Mouse (Mus musculus): ENCODE data around the gene Exosc1. TPM values are rescaled to one million over a fixed set of nuclear protein-coding genes. Genes with fewer than 3 reads are reported as not detected.

The Exosc1 gene
- 10 to 100 TPM; 21.9 to 27.2 TPM for total RNA-seq (2021)
- long read RNA-seq, experiment 1, transcript Exosc1-201 (8 exons, 1,018 nt): major isoform, 27 of 36 reads
- long read RNA-seq, experiment 1, partial matches to known transcripts: 0 of 36 reads
- long read RNA-seq, experiment 1, other reads (novel, unspliced or antisense): 9 of 36 reads
- long read RNA-seq, experiment 2, transcript Exosc1-201 (8 exons, 1,018 nt): major isoform, 19 of 26 reads
- long read RNA-seq, experiment 2, partial matches to known transcripts: 2 of 26 reads
- long read RNA-seq, experiment 2, other reads (novel, unspliced or antisense): 4 of 26 reads

DNA sequence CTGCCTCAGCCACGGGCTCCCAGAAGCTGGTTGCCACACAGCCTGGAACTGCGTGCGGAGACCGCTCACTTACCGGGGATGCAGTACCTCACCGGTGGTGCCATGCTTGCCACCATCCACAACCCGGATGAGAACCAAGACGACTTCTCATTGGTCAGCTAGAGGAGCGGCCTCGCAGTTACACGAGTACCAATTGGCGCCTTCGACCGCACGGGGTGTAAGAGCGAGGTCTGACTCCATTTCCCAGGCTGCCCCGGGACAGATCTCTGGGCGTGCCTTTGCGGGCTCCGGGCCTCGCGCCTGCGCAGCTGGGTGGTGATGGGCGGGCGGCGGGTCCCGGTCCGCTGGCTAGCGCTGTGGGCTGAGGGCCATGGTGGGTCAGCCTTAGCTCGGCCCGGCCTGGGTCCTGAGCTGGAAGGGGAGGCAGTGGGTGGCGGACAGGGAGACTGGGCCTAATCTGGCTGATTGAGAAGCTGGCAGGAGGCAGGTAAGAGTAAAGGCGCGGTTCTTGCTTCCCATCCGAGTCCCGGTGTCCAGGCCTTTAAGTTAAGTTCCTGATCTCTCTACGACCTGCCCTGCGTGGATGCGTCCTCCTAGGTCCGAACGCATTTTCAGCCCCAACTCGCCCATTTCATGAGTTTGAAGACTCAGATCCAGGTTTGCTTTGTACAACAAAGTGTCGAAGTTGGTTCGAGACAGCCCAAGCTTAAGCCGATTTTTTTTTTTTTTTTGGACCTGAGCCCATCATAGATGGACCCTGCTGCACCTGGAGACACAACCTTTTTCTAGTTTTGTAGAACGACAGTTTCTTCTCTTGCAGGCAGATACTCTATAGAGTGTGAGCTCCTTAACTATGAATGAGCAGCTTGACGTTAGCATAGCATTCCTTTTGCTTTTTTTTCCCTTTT, at the start of gene Exosc1, which contains the start of gene Zdhhc16:
Gene Exosc1, minus strand, starts transcription at position 245 of the 908 bp plus-strand sequence.
Gene Zdhhc16, plus strand, starts transcription at position 302 of the 908 bp plus-strand sequence.
- peak; percentile 99 for DNase-seq (ENCODE audit: low spot score in 2 of 2)
- intact Hi-C loops (cut with DNase I): no loop called here

DNA sequence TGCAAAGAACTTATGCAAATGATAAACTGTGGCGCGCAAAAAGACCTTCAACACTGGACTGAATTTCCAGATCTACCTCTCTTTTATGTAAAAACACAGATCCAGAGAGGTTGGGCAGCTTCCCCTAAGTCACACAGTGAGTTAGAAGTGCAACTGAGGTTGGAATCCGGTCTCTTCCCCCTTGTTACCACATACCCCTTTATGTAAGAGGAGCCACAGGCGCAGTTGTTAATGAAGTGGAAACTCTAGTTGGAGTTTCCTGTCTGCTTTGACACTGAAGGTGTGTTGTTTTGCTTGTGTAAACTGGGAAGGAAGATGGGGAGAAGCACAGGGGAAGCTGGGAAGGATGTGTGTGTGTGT, 49.5 kb upstream of the Exosc1 start:
- DNase-seq (ENCODE audit: low spot score in 2 of 2): no peak
- intact Hi-C loops (cut with DNase I): loop anchor here (5.0 kb wide), 1 partner anchor 35 kb away; no protein-coding TSS in a partner anchor

DNA sequence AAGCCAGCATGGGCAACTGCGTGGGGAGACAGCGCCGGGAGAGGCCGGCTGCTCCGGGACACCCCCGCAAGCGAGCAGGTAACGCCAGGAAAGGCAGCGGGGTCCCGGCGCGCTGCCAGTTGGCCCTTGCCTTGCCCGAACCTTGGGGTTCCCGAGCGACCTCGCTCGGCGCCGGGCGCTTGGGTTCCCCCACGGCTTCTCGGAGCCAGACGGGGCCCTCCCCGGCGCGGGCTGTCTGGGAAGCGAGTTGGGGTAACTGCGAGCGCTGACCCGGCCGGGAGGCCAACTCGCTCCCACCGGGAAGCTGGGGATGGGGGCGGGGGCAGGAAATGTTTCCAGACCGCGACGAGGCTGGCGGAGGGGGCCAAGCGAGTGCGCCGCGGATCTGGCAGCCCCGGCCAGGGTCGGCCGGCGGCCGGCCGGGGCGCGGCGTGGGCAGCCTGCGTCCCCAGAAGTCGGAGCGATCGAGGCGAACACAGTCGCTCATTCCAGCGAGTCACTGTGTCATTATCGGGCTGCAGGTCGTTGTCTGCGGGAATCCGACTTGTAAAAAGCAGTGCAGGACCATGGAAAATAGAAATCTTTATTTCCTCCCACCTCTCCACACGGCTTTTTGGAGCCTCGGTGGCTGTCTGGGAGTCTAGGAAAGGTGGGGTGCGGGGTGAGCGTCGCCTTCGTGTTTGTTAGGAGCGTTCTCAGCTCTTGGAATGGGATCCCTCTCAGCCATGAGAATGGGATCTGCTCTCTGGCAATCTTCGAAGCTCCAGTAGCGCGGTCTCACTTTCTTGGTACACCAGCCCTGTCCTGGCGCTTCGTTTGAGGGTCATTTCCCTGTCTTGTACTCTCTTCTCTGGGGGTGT, 48.9 kb upstream of the Exosc1 start:
- intact Hi-C loops (cut with DNase I): loop anchor here (5.0 kb wide), 1 partner anchor 35 kb away; no protein-coding TSS in a partner anchor

DNA sequence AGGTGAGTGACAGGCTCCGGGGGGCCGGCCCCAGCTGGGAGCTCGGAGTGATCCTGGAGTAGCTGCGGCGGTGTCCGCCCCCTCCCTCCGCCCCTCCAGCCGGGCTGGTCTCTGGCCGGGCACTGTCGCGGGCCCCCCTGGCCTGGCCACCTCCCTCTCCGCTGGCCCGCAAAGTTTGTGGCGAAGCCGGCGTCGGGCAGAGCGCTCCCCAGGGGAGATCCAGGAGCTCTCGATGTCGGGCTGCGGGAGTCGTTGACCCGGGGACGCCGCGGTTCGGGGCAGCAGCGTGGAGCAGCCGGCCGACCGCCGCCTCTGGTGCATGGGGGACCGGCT, 48.3 kb upstream of the Exosc1 start, which contains the start of gene Ubtd1:
Gene Ubtd1, plus strand, starts transcription at position 169 of the 333 bp plus-strand sequence.
- no peak for DNase-seq (ENCODE audit: low spot score in 2 of 2)
- intact Hi-C loops (cut with DNase I): loop anchor here (5.0 kb wide), 1 partner anchor 36 kb away; no protein-coding TSS in a partner anchor

More for the DNA sequence above, 48.9 kb upstream of the Exosc1 start:
- peak in 1 of 2 experiments; percentile 30 for DNase-seq (ENCODE audit: low spot score in 2 of 2)

DNA sequence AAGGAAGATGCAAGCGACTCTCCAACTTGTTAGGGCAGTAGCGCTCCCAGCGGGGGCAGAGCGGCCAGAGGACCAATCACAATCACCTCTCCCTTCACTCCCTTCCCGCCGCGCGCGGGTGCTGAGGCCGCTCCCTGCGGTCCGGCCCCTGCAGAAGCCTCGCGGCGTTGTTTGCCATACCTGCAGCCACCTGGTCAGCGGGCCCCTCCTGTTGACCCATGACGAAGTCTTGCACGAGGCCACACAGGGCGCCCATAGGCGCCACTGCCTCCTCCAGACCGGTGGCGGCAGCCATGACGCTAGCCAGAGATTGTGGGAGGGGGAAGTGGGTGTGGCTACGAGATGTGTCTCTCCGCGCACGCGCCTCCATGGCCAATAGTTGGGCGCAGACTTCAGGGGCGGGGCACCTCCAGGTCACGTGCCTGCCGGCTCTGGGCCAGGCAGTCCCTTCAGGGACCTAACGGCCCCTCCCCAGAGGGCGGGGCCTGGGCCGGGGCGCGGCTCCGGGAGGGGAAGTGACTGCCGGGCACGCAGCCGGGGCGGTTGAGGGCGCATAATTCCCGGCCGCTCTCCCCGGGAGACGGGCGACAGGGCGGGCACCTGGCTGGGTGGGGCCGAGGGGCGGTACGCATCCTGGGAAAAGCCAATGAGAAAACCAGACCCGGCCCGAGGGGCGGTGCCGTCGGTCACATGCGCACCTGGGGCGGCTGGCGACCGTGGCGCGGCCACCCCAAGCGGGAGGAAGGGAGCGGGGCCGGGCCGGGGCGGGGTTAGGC, 47.8 kb upstream of the Exosc1 start, which contains the start of gene Mms19:
Gene Mms19, minus strand, starts transcription at position 339 of the 776 bp plus-strand sequence.
- intact Hi-C loops (cut with DNase I): loop anchor here (5.0 kb wide), 1 partner anchor 36 kb away; no protein-coding TSS in a partner anchor

DNA sequence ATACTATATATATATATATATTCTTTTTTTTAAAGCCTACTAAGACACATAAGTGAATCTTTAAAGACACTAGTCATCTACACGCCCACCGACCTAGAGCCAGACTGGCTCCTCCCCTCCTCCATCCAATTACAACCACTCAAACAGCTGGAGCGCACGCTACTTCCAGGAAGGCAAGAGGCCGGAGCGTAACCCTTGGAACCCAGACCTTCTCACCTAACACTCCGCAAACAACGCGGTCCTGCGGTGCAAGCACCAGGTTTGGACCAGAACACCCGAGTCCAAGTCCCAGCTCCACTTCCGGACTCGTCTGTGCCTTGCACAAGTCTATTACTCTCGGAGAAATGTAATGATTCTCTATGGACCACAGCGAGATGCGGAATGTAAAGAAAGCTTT, 47.2 kb upstream of the Exosc1 start:
- peak in 1 of 2 experiments; percentile 33 for DNase-seq (ENCODE audit: low spot score in 2 of 2)

More for the DNA sequence above, 47.8 kb upstream of the Exosc1 start, which contains the start of gene Mms19:
- peak; percentile 99 for DNase-seq (ENCODE audit: low spot score in 2 of 2)

DNA sequence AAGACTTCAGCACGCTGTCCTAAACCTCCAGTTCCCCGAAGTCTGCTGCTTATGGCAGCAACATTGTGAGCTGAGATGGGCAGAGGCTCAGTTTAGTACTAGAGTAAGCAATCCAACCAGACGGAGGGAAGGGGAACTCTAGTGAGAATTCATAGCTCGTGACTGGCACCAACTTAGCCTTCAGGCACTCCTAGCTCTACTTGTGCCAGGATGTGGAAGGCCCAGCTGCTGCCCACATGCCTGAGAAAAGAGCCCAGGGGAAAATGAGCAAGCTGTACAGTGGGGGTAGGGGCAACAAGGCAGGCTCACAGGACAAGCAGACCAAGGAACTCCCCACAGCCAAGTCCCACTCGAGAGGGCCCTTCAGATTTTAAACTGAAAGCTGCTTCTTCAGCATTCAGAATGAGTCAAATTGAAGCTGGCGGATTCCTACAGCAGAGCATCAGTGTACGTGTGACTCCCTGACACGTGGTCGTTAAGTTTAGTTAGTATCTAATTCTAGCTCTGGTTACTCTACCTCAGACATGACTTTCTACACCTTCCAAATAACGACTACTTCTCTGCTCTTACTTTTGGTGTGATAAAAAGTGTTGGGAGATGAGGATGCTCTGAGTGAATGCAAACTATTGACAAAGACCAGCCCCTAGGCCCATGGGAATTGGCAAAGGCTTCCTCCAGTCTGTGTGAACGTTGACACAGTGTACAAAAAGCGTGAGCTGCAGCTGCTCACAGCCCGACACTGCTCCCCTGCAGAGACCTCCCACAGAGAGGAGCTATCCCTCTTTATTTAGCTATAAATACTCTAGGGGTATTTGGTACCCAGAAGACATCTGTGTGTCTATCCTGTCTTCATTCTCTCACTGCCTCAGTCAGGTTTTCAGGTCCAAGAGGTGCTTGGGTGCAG, 40.9 kb upstream of the Exosc1 start:
- DNase-seq (ENCODE audit: low spot score in 2 of 2): peak; percentile 48 to 76
- intact Hi-C loops (cut with DNase I): no loop called here

More for the DNA sequence above, 47.2 kb upstream of the Exosc1 start:
- intact Hi-C loops (cut with DNase I): loop anchor here (5.0 kb wide), 1 partner anchor 37 kb away; no protein-coding TSS in a partner anchor

DNA sequence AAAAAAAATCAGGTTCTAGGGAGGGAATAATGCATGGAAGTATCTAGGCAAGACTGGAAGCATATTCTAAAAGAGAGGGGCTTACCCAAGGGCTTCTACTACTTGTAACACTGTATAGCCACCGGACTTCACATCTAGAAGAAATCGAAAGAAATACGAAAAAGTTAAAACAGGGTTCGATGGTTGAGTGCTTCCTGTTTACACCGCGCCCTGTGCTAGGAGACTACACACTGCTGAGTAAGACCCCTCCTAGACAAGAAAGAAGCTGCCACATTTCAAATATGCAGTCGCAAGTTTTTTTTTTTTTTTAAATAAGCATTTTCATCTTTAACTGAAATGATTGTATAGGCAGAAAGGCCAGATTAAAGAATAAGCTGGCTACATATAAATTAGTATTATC, 36.4 kb upstream of the Exosc1 start:
- intact Hi-C loops (cut with DNase I): no loop called here
- DNase-seq (ENCODE audit: low spot score in 2 of 2): no peak

DNA sequence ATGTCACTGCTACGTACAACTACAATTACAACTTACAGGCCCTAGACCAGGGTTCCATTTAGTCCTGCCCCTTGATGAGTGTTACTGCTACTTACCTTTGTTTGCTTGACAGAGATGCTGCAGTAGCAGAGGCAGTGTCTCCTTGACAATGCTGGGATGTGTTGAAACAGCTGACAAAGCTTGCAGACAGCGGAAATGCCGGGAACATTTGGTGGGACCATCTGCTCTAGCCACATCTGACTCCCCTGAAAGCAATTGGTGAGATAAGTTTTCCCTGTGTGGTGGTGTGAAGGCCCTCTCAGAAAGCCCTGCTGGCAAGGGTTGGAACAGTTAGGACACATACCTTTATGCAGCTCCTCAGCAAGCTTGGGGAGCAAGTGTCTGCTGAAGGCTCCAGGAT, 20.4 kb upstream of the Exosc1 start:
- peak; percentile 18 to 24 for DNase-seq (ENCODE audit: low spot score in 2 of 2)
- intact Hi-C loops (cut with DNase I): loop anchor here (5.0 kb wide), 1 partner anchor 74 kb away; no protein-coding TSS in a partner anchor

DNA sequence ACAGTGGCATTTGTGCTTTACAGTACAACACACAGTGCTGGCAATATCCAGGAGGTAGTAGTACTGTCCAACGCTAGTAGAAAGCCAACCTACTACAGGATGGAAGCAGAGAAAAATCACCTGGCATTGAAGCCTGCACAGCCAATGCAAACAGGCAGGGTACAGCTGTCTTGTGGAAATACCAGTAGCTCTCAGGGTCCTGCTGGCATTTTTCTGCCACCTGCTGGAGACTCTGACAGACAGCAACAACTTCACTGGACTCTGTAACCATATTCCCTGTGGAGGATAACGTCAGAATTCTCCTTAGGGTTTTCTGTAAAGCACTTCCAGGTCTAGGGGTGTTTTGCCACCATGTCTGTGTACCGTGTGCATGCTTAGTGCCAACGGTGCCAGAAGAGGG, 19.1 kb upstream of the Exosc1 start:
- peak; percentile 28 to 55 for DNase-seq (ENCODE audit: low spot score in 2 of 2)
- intact Hi-C loops (cut with DNase I): loop anchor here (5.0 kb wide), 1 partner anchor 75 kb away; no protein-coding TSS in a partner anchor

DNA sequence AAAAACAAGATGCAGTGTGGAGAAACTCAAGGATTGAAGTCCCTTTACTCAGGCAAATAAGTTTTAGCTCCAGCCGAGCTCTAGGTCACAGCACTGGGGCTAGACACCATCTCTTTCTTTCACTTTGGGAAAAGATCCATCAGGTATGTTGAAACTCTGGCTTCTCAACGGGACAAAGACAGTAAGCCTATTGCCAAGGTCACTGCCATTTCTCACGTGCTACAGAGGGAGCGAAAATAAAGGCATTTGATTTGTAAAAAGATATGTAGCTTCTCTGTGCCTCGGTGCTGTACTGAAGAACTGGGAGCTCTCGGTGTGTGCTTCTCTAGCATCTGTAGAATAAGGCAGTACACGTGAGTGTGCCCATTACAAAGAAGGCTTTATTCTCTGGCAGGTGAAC, 10.6 kb upstream of the Exosc1 start:
- intact Hi-C loops (cut with DNase I): no loop called here
- no peak for DNase-seq (ENCODE audit: low spot score in 2 of 2)

DNA sequence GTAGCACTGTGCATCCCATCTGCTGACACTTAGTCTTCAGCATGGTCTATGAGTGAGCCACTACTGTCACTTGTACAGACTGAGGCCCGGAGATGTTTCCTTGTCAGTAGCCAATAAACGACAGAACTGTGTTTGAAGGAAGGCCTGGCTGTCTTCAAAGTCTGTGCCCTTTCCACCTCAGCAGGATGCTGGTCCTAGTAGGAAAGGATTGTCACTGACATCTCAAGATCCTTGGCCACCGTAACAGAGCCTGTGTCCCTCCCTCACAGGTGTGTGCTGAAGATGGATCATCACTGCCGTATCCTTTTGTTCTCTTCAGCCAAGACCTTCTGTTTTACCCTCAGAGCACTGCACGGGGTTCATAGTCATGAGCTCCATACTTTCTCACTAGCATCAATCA, 5.3 kb upstream of the Exosc1 start:
- intact Hi-C loops (cut with DNase I): no loop called here
- DNase-seq (ENCODE audit: low spot score in 2 of 2): no peak

DNA sequence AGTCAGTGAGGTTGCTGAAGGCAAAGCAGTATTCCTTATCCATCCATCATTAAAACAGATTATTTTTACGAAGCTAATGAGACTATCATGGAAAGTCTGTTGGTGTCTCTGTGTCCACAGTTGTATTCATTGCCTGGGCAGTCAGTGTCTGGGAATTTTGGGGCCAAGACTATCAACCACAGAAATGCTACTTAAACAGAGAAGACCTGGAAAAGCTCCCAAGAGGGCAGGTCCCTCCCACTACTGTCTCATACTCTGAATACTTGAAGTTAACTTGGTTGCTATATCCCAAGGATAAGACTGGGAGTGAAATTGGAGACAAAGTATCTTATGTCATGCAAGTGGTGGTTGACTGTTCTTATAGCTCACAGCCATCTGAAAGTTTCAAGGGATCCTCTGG, 2.7 kb upstream of the Exosc1 start:
- DNase-seq (ENCODE audit: low spot score in 2 of 2): no peak
- intact Hi-C loops (cut with DNase I): no loop called here

DNA sequence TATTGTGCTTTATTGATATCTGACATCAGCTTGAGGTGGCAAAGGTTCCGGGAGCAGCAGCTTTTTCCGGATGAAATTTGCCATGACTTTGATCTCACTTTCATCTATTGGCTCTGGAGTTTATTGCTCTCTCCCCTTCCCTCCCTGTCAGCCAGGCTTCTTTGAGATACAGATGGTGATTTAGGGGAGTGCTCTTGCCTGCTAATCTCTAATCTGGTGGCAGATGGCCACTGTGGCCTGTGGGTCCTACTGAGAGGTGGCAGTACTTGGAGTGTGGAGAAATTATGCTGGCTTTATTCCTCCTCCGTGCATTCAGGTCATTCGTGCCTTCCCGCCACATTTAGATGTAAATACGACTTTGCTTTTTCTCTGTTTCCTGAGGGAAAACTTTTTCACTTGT, 901 bp upstream of the Exosc1 start:
- DNase-seq (ENCODE audit: low spot score in 2 of 2): no peak
- intact Hi-C loops (cut with DNase I): no loop called here

DNA sequence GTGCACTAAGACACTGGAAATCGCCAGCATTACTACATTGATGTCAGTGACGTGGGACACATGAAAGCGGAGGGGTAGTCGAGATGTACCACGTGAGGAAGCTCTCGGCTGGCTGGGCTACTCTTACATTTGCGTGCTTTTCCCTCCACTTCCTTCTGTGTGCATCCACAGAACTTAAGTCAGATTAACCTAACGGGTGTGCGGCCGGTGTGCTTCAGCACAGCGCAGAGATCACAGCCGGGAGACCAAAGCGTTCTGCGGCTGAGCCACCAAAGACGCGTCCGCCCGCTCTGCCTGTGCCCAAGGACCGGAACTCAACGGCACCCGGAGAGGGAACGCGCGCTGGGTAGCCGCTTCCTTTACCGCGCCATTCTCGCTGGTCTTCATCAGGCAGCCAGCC, 537 bp downstream of the Exosc1 start:
- intact Hi-C loops (cut with DNase I): no loop called here
- DNase-seq (ENCODE audit: low spot score in 2 of 2): peak; percentile 26 to 49

DNA sequence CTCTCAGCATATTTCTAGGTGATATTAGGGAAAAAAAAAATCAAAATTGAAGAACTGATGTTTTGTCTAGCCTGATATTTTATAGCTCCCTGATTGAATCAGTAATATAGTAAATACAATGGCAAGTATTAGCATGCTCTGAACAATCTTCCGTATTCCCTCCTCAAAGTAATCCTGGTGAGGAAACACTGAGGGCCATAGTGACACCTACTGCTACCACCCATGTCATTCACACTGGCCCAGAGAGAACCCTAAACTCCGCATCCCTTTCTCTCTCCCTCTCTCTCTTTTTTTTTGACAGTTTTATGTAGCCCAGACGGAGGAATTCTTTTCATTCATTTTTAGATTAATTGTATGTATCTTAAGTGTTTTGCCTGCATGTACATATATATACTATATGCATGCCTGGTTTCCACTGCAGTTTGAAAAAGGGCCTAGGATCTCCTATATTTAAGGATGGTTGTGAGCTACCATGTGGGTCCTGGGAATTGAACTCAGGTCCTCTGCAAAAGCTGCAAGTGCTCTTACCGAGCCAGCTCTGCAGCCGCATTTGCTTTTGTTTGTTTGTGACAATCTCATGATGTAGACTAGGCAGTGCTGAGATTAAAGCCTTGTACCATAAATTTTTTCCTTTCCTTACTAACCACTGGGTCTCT, 12.7 kb downstream of the Exosc1 start:
- DNase-seq (ENCODE audit: low spot score in 2 of 2): no peak
- intact Hi-C loops (cut with DNase I): no loop called here

DNA sequence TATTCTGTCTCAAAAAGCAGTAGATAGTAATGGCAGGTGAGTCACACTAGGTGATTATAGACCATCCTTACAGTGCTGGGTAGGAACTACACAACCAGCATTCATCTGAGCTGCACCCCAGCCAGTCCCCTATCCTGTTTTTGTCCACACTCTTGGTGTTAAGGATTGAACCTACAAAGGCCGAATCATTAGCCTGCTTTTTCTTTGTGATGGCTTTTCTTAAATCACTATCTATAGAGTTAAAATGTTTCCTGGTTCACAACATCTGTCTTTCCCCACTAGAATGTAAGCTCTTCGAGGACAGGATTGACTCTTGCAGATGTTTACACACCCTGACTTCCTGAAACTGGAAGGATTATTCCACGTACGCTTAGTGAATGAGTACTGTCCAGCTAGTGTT, 13.8 kb downstream of the Exosc1 start:
- DNase-seq (ENCODE audit: low spot score in 2 of 2): no peak
- intact Hi-C loops (cut with DNase I): no loop called here

Measured in left cerebral cortex, postnatal 14 days (tissue).